Mouse (Mus musculus) small intestine, adult 2 months (tissue): ENCODE measurements around the gene Acsl4.

ENCODE experiments used
- CTCF ChIP-seq: fragments of 200-500 bp; IDR thresholded peaks from 2 replicates; pipeline ENCODE4 v1.5.1; 2012; ENCODE audit warnings: low read depth, mild to moderate bottlenecking, control low read depth, inconsistent platforms, low read length, moderate library complexity, mixed read lengths; ENCODE audit not compliant: insufficient replicate concordance, insufficient read length; ENCODE audit errors: extremely low read depth
- POLR2A ChIP-seq: fragments of 200-500 bp; IDR thresholded peaks from 2 replicates; pipeline ENCODE4 v1.6.1; 2012; ENCODE audit warnings: low read depth, mild to moderate bottlenecking, control low read depth, inconsistent platforms, low read length, moderate library complexity

DNA sequence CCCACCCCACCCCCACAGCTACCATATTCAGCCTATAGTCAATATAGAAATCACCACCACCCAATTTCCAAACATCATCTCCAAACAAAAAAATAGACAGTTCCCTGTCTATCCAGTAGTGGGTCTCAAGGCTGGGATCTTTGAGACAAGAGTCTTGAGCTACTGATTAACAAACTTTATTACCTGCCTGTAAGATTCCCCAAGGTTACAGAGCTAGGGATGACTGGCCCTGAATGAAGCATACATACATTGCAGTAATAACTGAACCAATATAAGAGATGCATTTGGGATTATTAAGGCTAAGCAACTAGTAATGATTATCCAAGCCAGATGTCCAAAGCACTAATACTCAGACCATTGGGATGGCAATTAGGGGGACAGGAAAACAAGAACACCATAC lies 85.7 kb downstream of the Acsl4 start:
- TF ChIP-seq CTCF (no peak), POLR2A (no peak)
